Mouse (Mus musculus) intestine, postnatal 0 days (tissue): ENCODE measurements at regions not wholly inside any gene's neighbourhood (a gene's known extent, or its start where the extent isn't known, plus 50 kb on each side); places are given as distances from the start of the nearest gene placed in this dataset.

Experiments
- ATAC-seq: fragments of 200-750 bp; cut with Nextera tagmentation; 2 replicates; pipeline ENCODE4 v1.8.0; 2017; ENCODE audit warnings: mild to moderate bottlenecking, moderate TSS enrichment, moderate library complexity
- H3K27ac ChIP-seq: fragments of 300-500 bp; sonication (generic); 2 replicates; pipeline ENCODE4 v1.5.1; 2014; ENCODE audit warnings: mild to moderate bottlenecking, low read depth, low read length, moderate library complexity
- H3K27me3 ChIP-seq: fragments of 300-500 bp; sonication (generic); replicated peaks from 2 replicates; pipeline ENCODE4 v1.6.1; 2014; ENCODE audit warnings: low read length, mixed read lengths; ENCODE audit not compliant: control insufficient read depth, insufficient read depth
- H3K36me3 ChIP-seq: fragments of 300-500 bp; sonication (generic); 2 replicates; pipeline ENCODE4 v1.6.1; 2014; ENCODE audit warnings: mild to moderate bottlenecking, moderate library complexity; ENCODE audit not compliant: control insufficient read depth, insufficient read depth
- H3K4me1 ChIP-seq: fragments of 300-500 bp; sonication (generic); replicated peaks from 2 replicates; pipeline ENCODE4 v1.6.1; 2014; ENCODE audit warnings: antibody characterized with exemption, low read length, mixed read lengths; ENCODE audit not compliant: control insufficient read depth, insufficient read depth
- H3K4me2 ChIP-seq: fragments of 300-500 bp; sonication (generic); replicated peaks from 2 replicates; pipeline ENCODE4 v1.6.1; 2014; ENCODE audit warnings: low read depth, mild to moderate bottlenecking, moderate library complexity
- H3K4me3 ChIP-seq: fragments of 300-500 bp; sonication (generic); 2 replicates; pipeline ENCODE4 v1.5.1; 2014; ENCODE audit warnings: low read depth, low read length
- H3K9ac ChIP-seq: fragments of 300-500 bp; sonication (generic); 2 replicates; pipeline ENCODE4 v1.6.1; 2014; ENCODE audit warnings: mild to moderate bottlenecking, low read depth, low read length
- H3K9me3 ChIP-seq: fragments of 300-500 bp; sonication (generic); 2 replicates; pipeline ENCODE4 v1.6.1; 2016; ENCODE audit warnings: mixed run types; ENCODE audit not compliant: control insufficient read depth
- CTCF ChIP-seq: sonication (generic); IDR thresholded peaks from 2 replicates; pipeline ENCODE4 v1.5.1; 2016; ENCODE audit warnings: low read depth, mild to moderate bottlenecking, control low read depth, antibody characterized with exemption, moderate library complexity
- whole genome bisulfite sequencing: fragments of 180-500 bp; shearing (Covaris S2); extraction: QIAGEN DNeasy Blood & Tissue Kit; methylation state at CpG from one replicate; pipeline ENCODE4 v1.1.7; 2014; 5-methylcytosine and 5-hydroxymethylcytosine counted together

DNA sequence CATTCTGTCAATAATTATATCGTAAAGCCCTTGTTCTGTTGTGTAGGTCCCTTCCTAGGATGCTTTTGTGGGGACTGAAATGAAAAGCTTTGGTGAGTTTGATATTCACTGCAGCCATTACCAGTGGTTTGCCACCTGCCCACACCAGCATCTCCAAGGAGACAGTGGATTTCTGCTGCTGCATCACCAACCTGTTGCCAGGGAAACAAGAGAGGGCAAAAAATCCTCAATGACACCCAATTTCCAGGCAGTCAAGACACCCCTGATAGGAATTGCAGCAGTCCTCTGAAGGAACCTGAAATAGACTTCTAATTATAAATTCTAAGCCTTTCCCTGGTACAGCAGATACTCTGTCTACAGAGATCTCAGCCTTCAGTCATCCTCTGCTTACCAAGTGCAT is 56.1 kb upstream of the Gap43 start:
- Histone ChIP-seq H3K4me1 (no peaks in the 10 kb centered on the region), H3K4me2 (no peak overlapping the region), H3K27me3 (no peaks in the 10 kb centered on the region), H3K4me3 (no peak overlapping the region), H3K9ac (no peak overlapping the region), H3K27ac (no peak overlapping the region), H3K36me3 (no peaks in the 10 kb centered on the region), H3K9me3 (no peaks in the 10 kb centered on the region)
- no peak for ATAC-seq
- 89% methylated on average over 1 of the region's 1 CpGs for WGBS
- no peak for TF ChIP-seq CTCF
